Mouse (Mus musculus) olfactory bulb, adult 2 months (tissue): ENCODE data around the gene Gm49373. TPM values are rescaled to one million over a fixed set of nuclear protein-coding genes. Genes with fewer than 3 reads are reported as not detected.
"Not testable (repeated sequence)": the region's sequence is repeated elsewhere in the genome, so short reads cannot be mapped to it uniquely, and the experiment has no call there.

Experiments
- H3K27ac ChIP-seq: fragments of 200-500 bp; 2 replicates; pipeline ENCODE4 v1.5.1; 2012; ENCODE audit warnings: low read depth, low read length; ENCODE audit not compliant: insufficient read depth
- H3K4me1 ChIP-seq: fragments of 200-500 bp; 2 replicates; pipeline ENCODE4 v1.6.1; 2012; ENCODE audit warnings: low read length; ENCODE audit not compliant: control insufficient read depth, insufficient read depth
- H3K4me3 ChIP-seq: fragments of 200-500 bp; 2 replicates; pipeline ENCODE4 v1.5.1; 2012; ENCODE audit warnings: mild to moderate bottlenecking, low read depth, low read length, moderate library complexity; ENCODE audit not compliant: insufficient read depth
- CTCF ChIP-seq: fragments of 200-500 bp; IDR thresholded peaks from 2 replicates; pipeline ENCODE4 v1.5.1; 2012; ENCODE audit warnings: low read depth, mild to moderate bottlenecking, low read length, moderate library complexity; ENCODE audit not compliant: insufficient read depth
- POLR2A ChIP-seq: fragments of 200-500 bp; IDR thresholded peaks from 2 replicates; pipeline ENCODE4 v1.6.1; 2012; ENCODE audit warnings: mild to moderate bottlenecking, low read depth, low read length, moderate library complexity; ENCODE audit not compliant: insufficient read depth
- WGBS: fragments of 180-500 bp; shearing (Covaris S2); methylation state at CpG from one replicate; pipeline ENCODE4 v1.1.7; 2018; 5-methylcytosine and 5-hydroxymethylcytosine counted together
- polyA plus RNA-seq: library from polyadenylated mRNA; stranded (reverse); fragments of >200 nt; gene quantifications from 2 replicates; pipeline ENCODE4 v1.2.4, GENCODE M21; 2012; ENCODE audit warnings: low replicate concordance; ENCODE audit not compliant: missing spikeins, insufficient read depth, insufficient read length

Gene Gm49373
- polyA plus RNA-seq, 1 experiment: not detected

DNA sequence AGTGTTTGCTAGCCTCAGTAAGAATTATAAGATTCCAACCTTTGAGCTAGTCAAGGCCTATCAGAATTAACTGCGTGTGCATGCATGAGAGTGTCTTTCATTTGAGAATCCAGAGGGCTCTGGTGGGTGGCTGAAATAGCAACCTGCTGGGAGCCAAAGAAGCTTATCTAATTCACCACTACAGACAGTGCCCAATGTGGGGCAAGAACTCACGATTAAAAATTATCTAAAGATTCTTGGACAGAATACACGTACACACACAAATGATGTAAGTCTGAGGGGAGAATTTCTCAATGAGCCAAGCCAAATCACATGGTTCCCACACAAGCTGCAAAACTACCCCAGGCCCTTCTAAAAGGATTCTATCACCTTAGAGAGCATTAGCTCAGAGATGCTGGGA lies 10.4 kb upstream of the Gm49373 start:
- H3K27ac ChIP-seq: no peak overlapping the region
- 62% methylated on average over 3 of the region's 3 CpGs for WGBS

DNA sequence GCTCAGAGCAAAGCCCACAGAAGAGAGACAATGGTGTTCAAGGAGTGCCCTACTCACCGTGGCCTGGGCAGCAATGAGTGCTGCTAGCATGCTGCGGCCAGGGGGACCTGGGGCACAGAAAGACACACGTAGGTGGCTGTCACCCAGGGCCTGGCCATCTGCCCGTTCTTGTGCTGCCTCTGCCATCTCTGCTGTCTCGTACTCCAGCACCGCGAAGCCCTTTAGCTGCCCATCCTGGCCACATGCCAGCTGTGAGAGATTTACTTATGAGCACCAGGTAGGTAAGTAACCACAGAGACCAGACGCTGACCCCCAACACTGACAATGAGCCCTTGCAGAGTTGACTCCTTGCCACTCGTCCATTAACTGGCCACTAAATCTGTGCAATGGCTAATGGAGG lies 8.2 kb upstream of the Gm49373 start:
- H3K27ac ChIP-seq: no peak overlapping the region
- no peaks in the 10 kb centered on the region; the same call in 1 of the 2 replicates for H3K4me1 ChIP-seq
- 77% methylated on average over 9 of the region's 9 CpGs for WGBS
- no peak for TF ChIP-seq POLR2A
- H3K4me3 ChIP-seq: no peak overlapping the region

More for the DNA sequence above, 10.4 kb upstream of the Gm49373 start:
- Histone ChIP-seq H3K4me3 (no peak overlapping the region), H3K4me1 (peaks cover 3% of the 10 kb centered on the region; the same call in 1 of the 2 replicates)
- no peak for TF ChIP-seq POLR2A
- no peak for TF ChIP-seq CTCF

DNA sequence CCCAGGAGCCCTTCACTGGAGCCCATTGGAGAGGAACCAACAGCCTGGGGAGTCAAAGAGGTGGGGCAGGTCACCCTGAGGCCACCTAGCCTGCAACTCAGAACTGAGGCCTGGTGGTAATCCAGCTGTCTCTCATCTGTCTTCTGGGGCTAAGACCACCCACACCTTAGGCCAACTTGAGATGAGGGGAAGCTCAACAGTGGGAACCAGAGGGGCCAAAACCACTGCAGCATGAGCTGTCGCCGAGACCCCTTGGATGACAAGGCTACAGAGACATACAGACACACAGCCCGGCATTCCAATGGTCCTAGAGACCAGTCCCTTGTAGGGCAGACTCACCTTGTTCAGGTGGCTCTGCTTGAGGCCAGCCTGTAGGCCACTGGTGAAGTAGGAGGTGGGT lies 2.7 kb upstream of the Gm49373 start:
- Histone ChIP-seq H3K4me1 (peaks cover 5% of the 10 kb centered on the region), H3K27ac (no peak overlapping the region), H3K4me3 (no peak overlapping the region)
- TF ChIP-seq CTCF (no peak), POLR2A (no peak)
- WGBS: 90% methylated on average over 3 of the region's 3 CpGs

DNA sequence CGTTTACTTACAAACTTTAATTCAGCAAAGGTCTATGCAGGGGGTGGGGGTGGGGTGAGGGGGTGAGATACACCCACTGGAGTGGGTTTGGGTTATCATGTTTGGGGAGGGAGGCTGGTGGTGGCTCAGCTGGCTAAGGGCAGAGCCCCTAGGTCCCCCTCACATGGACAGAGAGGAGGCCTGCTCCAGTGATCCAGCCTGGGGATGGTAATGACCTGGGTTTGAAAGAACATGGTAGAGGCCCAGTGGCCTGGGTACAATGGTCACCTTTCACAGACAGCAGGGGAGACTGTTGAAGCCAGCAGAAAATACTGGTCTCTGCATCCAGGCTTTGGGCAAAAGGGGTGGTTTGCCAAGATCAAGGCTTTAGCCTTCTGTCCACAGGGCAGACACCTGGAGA lies 1.3 kb upstream of the Gm49373 start:
- TF ChIP-seq CTCF: no peak
- no peak for TF ChIP-seq POLR2A
- 65% methylated on average over 1 of the region's 1 CpGs for WGBS
- Histone ChIP-seq H3K27ac (no peak overlapping the region), H3K4me3 (no peak overlapping the region), H3K4me1 (peaks cover 5% of the 10 kb centered on the region)

DNA sequence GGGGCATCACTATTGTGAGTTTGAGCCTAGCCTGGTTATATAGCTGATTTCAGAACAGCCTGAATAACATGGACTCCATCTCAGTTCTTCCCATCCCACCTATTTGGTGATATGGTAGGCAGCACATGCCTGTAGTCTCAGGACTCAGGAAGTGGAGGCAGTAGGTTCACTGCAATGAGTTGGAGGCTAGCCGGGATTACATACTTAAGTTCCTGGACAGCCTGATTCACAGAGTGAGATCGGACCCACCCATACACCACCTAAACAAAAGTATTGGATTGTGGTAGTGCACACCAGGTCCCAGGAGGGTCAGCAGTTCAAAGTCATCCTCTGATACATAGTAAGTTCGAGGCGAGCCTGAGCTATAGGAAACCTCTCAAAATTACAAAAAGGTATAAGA lies 255 bp downstream of the Gm49373 start:
- H3K27ac ChIP-seq: no peak overlapping the region
- 13% methylated on average over 4 of the region's 4 CpGs for WGBS
- H3K4me1 ChIP-seq: peaks cover 5% of the 10 kb centered on the region
- TF ChIP-seq CTCF: no peak
- TF ChIP-seq POLR2A: no peak
- peak overlapping the region; percentile 80 for H3K4me3 ChIP-seq

DNA sequence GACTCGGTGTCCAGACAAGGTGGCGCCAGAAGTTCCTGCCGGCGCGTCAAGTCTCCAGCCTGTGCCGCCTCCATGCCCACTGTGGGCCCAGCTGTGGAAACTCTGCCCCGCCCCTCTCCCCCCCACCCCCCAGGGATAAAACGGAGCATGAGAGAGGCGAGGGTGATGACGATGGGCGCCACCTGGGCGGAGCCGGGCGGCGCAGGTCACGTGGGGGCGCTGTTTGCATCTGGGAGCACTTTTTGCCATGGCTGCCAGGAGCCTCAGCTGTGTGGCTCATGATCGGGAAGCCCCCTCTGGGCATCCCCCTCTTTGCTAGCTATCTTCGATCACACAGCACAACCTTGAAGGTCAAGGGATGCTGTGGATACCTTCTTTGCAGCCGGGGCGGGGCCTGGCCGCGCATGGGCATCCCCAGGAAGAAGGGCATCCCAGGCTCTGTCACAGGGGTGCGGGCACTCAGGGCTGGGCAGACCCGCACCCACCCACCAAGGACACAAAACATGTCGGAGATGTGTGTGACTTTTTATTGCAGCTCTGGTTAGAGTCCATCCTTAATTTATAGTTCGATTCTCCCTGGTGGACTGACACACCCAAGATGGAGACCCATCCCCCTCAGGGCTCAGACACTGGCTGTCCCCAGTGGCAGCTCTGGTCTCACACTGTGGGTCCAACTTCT lies 5.8 kb downstream of the Gm49373 start, which contains the start of gene Zglp1:
Zglp1 (minus strand) TSS at position 88 of the 679 bp plus-strand sequence.
- Histone ChIP-seq H3K4me3 (no peak within 1 kb of the TSS), H3K4me1 (peaks cover 14% of the 10 kb centered on the region), H3K27ac (no peak within 1 kb of the TSS)
- no peak for TF ChIP-seq CTCF
- TF ChIP-seq POLR2A: no peak
- WGBS: 89% methylated on average over 27 of the region's 27 CpGs

DNA sequence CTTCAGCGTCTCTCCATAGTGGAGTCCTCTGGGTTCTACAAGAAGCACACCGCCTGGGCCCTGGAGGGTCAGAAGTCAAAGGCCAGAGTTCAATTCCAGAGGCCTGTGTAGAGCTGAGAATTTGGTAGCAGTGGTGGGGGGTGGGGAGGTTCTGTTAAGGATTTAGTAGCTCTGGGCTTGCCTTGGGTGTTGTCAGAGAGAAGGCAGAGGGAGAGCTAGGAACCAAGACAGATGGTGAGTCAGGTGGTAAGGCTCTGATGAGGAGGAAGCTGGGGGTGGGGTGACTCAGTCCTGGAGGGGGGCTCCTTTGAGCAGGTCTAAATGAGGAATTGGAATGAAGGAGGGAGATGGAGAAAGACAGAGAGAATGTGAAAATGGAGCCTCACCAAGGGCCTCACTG lies 10.0 kb downstream of the Gm49373 start:
- TF ChIP-seq CTCF (no peak), POLR2A (no peak)
- WGBS: 94% methylated on average over 2 of the region's 2 CpGs
- H3K27ac ChIP-seq: peak overlapping the region; percentile 55

DNA sequence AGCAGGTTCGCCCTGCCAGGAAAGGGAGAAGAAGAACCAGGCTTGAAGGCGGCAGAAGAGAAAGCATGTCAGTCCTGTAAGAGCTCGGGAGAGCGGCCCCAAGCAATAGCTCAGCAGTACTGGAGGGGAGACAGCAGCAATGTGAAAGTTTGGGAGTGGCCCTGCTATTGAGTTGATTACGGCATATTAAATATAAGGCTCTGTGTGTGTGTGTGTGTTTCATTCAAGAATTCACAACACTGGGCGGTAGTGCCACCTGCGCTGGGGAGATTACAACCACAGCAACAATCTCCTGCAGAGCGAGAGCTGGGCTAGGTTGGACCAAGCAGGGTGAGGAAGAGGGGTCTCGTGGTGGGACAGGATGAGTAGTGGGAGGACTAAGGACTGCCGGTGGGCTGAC lies 21.3 kb downstream of the Gm49373 start:
- Histone ChIP-seq H3K4me1 (no peaks in the 10 kb centered on the region), H3K4me3 (no peak overlapping the region), H3K27ac (no peak overlapping the region)
- 69% methylated on average over 10 of the region's 10 CpGs for WGBS
- TF ChIP-seq CTCF (no peak), POLR2A (no peak)

More for the DNA sequence above, 10.0 kb downstream of the Gm49373 start:
- Histone ChIP-seq H3K4me1 (peaks cover 11% of the 10 kb centered on the region), H3K4me3 (no peak overlapping the region)

DNA sequence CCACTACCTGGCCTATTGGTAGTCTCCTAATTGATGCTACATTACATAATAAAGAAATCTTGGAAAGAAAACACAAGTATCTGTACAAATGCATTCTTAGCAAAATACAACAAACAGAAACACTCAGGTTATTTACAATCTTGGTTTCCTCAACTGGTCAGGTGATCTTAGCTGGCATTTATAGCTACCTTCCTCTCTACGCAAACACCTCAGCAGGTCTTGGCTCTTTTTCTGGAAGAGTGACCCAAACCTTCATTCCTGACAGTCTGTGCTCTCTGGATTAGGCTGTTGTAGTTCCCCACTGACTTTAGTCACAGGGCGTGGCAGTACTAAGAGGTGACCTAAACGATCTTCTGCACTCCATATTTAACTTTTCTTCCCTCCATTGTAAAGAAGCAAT lies 27.7 kb downstream of the Gm49373 start:
- no peak for TF ChIP-seq CTCF
- TF ChIP-seq POLR2A: no peak
- WGBS: 55% methylated on average over 3 of the region's 3 CpGs
- Histone ChIP-seq H3K4me1 (peaks cover 18% of the 10 kb centered on the region), H3K27ac (no peak overlapping the region), H3K4me3 (no peak overlapping the region)

DNA sequence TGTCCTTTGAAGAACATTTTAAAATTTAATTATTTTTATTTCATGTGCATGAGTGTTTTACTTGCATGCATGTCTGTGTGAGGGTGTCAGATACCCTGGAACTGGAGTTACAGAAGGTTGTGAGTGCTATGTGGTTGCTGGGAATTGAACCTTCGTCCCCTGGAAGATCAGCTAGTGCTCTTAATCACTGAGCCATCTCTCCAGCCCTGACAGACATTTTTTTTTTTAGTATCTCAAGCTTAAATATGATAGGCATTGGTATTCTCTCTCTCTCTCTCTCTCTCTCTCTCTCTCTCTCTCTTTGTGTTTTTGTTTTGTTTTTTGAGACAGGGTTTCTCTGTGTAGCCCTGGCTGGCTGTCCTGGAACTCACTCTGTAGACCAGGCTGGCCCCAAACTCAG lies 28.1 kb downstream of the Gm49373 start:
- WGBS: 71% methylated on average over 1 of the region's 1 CpGs
- not testable (repeated sequence) for H3K27ac ChIP-seq

DNA sequence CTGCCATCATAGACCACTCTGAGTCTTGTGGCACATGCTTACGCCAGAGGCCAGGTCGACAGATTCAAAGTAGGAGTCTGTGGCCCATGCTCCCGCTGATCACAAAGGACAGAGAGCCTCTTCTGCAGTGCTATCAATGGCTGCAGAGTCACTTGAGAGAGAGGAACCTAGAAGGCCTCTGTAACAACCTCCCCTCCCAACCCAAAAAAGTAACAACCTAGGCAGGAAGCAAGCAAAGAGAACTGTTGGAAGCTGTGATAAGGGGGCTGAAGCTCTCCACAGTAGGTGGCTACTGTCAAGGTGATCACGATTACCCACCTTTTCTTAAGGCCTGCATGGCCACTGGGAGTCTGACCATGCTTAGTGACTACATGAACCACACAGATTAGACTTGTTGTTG lies 29.3 kb downstream of the Gm49373 start:
- Histone ChIP-seq H3K4me1 (peaks cover 22% of the 10 kb centered on the region), H3K27ac (no peak overlapping the region), H3K4me3 (no peak overlapping the region)
- TF ChIP-seq POLR2A (no peak), CTCF (no peak)
- 88% methylated on average over 4 of the region's 4 CpGs for WGBS

More for the DNA sequence above, 28.1 kb downstream of the Gm49373 start:
- not testable (repeated sequence) for H3K4me3 ChIP-seq
- H3K4me1 ChIP-seq: peaks cover 19% of the 10 kb centered on the region
